Mouse (Mus musculus) megakaryocyte, embryonic 14.5 days (primary cell): ENCODE results near the gene Megf9.

Source experiments
- FLI1 ChIP-seq: IDR thresholded peaks from 2 replicates; pipeline ENCODE4 v1.6.1; 2012; ENCODE audit warnings: low read length, inconsistent platforms, mixed read lengths
- GATA1 ChIP-seq: IDR thresholded peaks from 3 replicates; pipeline ENCODE4 v1.6.1; 2012; ENCODE audit warnings: mixed read lengths, low read length, inconsistent platforms, borderline replicate concordance

DNA sequence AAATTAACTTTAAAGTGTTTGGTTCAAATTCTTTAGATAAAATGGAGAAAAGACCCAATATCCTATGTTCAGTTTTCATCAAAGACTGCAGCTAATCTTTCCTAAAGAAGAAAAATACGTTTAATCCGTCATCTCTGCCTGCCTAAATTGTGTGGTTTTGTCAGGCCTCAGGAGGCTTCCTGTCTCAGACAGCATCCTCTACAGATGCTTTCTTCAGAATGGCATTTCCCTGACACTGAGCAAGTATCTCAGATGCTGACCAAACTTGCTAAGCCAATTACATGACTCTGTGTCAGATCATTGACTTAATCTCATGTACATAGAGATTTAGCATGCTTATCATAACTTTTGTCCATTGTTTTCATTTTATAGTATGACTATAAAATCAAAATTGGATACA is 11.4 kb downstream of the Megf9 start:
- TF ChIP-seq GATA1: no peak
- TF ChIP-seq FLI1: no peak
